Mouse (Mus musculus): ENCODE data around the gene Kntc1. TPM values are rescaled to one million over a fixed set of nuclear protein-coding genes. Genes with fewer than 3 reads are reported as not detected.
"Not testable (repeated sequence)": the region's sequence is repeated elsewhere in the genome, so short reads cannot be mapped to it uniquely, and the experiment has no call there.

Gene Kntc1
- polyA plus RNA-seq (2012; ENCODE audit: insufficient read depth, insufficient read length, low replicate concordance, missing spikeins): not detected in 2 replicates

DNA sequence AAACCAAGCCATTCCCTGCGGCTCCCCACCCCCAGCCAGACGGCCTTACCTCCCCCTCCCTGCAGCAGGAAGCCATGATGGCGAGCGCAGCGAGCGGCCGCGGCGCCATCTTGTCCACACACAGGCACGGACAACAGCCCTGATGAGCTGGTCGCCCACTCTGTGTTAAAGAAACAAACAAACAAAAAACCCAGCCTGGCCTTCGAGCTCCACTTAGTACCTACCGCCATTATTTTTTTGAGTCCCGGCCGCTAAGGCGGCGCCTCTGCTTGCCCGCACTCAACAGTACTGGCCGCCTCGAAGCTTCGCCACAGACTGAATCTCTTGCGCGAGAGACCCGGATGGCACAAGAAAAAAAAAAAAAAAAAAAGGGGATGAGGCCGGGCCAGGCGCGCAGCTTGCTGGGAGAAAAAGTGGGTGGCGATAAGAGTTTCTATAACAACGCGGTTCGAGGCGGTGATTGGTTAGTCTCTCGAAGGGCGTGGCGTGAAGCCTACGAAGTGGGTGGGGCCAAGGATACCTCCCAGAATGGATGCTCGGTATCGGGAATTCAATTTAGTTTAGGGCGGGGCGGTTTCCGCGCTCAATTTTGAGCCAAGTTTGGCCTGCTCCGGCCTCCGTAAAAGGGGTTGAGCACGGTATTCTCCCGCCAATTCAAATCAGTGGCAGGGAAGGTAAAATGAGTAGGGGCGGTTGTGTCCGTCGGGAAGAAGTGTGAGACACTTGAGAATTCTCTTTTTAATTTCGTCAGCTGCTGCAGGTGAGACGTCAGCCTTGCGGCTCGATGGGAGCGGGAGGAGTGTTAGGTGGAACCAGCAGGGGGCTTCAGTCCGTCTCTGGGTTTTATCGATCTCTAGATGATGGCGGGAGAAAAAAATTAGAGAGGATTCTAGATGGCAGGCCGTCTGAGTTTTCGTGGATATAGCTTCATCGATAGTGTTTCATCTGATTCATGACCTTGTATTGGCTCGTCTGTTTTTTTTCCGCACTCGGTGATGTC is at the start of gene Kntc1, which contains the start of gene Rsrc2:
Gene Kntc1, plus strand, starts transcription at position 652 of the 1,000 bp plus-strand sequence.
Gene Rsrc2, minus strand, starts transcription at position 350 of the 1,000 bp plus-strand sequence.
- Histone ChIP-seq H3K4me1 (ENCODE audit: control insufficient read depth, insufficient read depth, low read length) (0 out of 2 replicates have a peak, but pooled peaks cover 3% of the 10 kb centered on the region), H3K27ac (ENCODE audit: insufficient read depth, low read depth, low read length) (peak within 1 kb of the TSS; percentile 99), H3K4me3 (ENCODE audit: insufficient read depth, low read depth, low read length) (peak within 1 kb of the TSS; percentile 77)
- under 1% methylated on average over 63 of the region's 63 CpGs for WGBS
- TF ChIP-seq POLR2A (IDR thresholded peaks at IDR 0.05; ENCODE audit: insufficient read depth, low read depth, low read length) (peak; percentile 95), CTCF (IDR thresholded peaks at IDR 0.05; ENCODE audit: insufficient read depth, low read depth, low read length) (peak; percentile 54; the same call in 1 of the 2 replicates)

DNA sequence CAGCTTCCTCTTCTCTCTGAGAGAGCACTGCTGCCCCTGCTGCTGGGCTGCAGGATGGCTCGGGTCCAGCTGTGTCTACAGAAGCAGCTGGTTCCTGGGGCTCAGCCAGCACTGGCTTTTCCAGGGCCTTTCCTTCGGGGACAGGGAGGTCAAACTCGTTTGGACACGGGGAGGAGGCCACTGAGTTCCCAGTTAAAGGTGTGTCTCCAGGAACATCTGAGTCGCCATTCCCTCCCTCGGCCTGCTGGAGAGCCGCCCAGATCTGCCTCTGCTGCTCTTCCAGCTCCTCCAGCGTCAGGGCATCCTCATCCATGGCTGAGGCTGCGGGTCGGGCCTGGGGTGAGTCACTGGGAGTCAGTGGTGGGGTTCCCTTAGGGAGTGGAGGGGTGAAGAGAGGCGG is 48.9 kb upstream of the Kntc1 start:
- no peak overlapping the region for H3K4me3 ChIP-seq (ENCODE audit: insufficient read depth, low read depth, low read length)
- 0 out of 2 replicates have a peak overlapping the region, but pooled peaks have one; percentile 18 for H3K27ac ChIP-seq (ENCODE audit: insufficient read depth, low read depth, low read length)
- H3K4me1 ChIP-seq (ENCODE audit: control insufficient read depth, insufficient read depth, low read length): peaks cover 7% of the 10 kb centered on the region
- peak; percentile 35; the same call in 1 of the 2 replicates for TF ChIP-seq CTCF (IDR thresholded peaks at IDR 0.05; ENCODE audit: insufficient read depth, low read depth, low read length)
- TF ChIP-seq POLR2A (IDR thresholded peaks at IDR 0.05; ENCODE audit: insufficient read depth, low read depth, low read length): no peak
- 22% methylated on average over 11 of the region's 11 CpGs for WGBS

DNA sequence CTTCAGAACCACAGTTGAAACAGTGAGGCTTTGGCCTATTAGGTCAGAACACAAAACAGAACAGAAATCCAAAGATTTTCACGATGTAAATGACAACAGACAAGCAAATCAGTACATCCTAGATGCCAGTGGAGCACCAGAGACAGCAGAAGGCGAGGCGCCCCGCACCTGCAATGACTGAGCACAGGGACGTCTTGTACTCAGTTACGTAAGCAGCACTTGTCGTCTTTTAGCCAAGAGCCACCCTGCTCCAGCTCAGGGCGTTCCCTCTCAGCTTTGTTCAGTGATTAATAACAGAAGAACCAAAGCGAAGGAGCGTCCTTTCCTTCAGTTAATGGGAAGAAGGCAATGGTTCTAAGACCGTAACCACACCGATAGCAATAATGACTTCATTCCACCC is 40.9 kb upstream of the Kntc1 start:
- 89% methylated on average over 12 of the region's 12 CpGs for WGBS
- H3K4me3 ChIP-seq (ENCODE audit: insufficient read depth, low read depth, low read length): no peak overlapping the region
- no peak for TF ChIP-seq CTCF (IDR thresholded peaks at IDR 0.05; ENCODE audit: insufficient read depth, low read depth, low read length)
- no peaks in the 10 kb centered on the region for H3K4me1 ChIP-seq (ENCODE audit: control insufficient read depth, insufficient read depth, low read length)
- no peak overlapping the region for H3K27ac ChIP-seq (ENCODE audit: insufficient read depth, low read depth, low read length)

DNA sequence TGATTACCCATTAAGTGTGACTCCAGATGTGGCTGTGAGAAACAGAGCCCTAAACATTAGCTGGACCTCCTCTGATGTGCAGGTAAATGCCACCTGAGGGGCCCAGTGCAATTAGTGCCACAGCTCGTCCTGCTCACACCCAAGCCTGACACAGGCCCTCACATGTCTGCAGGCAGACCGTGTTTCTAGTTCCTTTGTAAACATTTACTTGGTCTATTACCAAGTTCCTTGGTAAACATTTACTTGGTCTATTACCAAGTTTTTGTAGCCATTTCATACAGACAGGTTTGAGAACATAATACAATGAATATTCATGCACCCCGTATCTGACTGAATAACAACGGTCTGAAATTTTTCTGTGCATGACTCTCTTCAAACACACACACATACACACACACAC is 39.9 kb upstream of the Kntc1 start:
- H3K4me3 ChIP-seq (ENCODE audit: insufficient read depth, low read depth, low read length): no peak overlapping the region
- WGBS: 82% methylated on average over 4 of the region's 4 CpGs
- TF ChIP-seq POLR2A (IDR thresholded peaks at IDR 0.05; ENCODE audit: insufficient read depth, low read depth, low read length) (no peak), CTCF (IDR thresholded peaks at IDR 0.05; ENCODE audit: insufficient read depth, low read depth, low read length) (no peak)
- no peaks in the 10 kb centered on the region for H3K4me1 ChIP-seq (ENCODE audit: control insufficient read depth, insufficient read depth, low read length)
- H3K27ac ChIP-seq (ENCODE audit: insufficient read depth, low read depth, low read length): no peak overlapping the region

DNA sequence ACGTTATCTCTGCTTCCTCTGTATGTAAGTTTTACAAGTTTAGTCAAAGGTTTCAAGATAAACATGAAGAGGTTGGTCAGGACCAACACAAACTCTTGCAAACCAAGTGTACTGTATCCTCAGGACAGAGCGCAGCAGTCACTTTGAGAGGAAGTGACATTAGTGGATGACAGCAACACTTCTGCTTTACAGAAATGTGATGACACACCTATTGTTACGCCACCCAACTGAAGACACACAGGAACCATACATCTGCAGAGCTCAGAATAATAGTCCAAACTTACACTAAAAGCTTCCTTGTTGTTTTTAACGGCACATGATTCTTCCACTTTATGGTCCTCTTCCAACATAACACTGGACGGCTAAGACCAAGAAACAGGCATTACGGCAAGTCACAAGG is 35.7 kb upstream of the Kntc1 start:
- Histone ChIP-seq H3K27ac (ENCODE audit: insufficient read depth, low read depth, low read length) (no peak overlapping the region), H3K4me3 (ENCODE audit: insufficient read depth, low read depth, low read length) (no peak overlapping the region), H3K4me1 (ENCODE audit: control insufficient read depth, insufficient read depth, low read length) (peaks cover 6% of the 10 kb centered on the region; the same call in 1 of the 2 replicates)
- TF ChIP-seq POLR2A (IDR thresholded peaks at IDR 0.05; ENCODE audit: insufficient read depth, low read depth, low read length) (no peak), CTCF (IDR thresholded peaks at IDR 0.05; ENCODE audit: insufficient read depth, low read depth, low read length) (no peak)
- WGBS: 91% methylated on average over 6 of the region's 6 CpGs

DNA sequence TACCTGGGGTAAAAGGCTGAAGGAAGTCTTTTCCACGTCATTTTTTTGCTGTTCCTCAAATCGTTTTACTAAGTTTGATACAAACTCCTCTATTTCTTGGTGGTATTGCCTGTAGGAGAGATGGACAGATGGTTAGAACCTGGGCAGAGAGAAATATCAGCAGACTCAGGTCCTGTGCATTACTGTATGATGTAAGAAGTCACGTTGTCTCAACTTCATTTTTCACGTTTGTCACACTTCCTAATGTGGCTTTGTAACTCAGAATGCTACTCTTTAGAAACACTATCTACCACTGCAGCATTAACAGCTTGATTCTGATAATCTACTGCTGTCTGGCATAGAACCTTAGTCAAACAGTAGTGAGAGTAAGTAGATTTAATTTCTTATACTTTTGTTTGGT is 34.9 kb upstream of the Kntc1 start:
- peaks cover 6% of the 10 kb centered on the region; the same call in 1 of the 2 replicates for H3K4me1 ChIP-seq (ENCODE audit: control insufficient read depth, insufficient read depth, low read length)
- TF ChIP-seq POLR2A (IDR thresholded peaks at IDR 0.05; ENCODE audit: insufficient read depth, low read depth, low read length): no peak
- no peak for TF ChIP-seq CTCF (IDR thresholded peaks at IDR 0.05; ENCODE audit: insufficient read depth, low read depth, low read length)
- H3K4me3 ChIP-seq (ENCODE audit: insufficient read depth, low read depth, low read length): no peak overlapping the region
- 90% methylated on average over 4 of the region's 4 CpGs for WGBS
- H3K27ac ChIP-seq (ENCODE audit: insufficient read depth, low read depth, low read length): no peak overlapping the region

DNA sequence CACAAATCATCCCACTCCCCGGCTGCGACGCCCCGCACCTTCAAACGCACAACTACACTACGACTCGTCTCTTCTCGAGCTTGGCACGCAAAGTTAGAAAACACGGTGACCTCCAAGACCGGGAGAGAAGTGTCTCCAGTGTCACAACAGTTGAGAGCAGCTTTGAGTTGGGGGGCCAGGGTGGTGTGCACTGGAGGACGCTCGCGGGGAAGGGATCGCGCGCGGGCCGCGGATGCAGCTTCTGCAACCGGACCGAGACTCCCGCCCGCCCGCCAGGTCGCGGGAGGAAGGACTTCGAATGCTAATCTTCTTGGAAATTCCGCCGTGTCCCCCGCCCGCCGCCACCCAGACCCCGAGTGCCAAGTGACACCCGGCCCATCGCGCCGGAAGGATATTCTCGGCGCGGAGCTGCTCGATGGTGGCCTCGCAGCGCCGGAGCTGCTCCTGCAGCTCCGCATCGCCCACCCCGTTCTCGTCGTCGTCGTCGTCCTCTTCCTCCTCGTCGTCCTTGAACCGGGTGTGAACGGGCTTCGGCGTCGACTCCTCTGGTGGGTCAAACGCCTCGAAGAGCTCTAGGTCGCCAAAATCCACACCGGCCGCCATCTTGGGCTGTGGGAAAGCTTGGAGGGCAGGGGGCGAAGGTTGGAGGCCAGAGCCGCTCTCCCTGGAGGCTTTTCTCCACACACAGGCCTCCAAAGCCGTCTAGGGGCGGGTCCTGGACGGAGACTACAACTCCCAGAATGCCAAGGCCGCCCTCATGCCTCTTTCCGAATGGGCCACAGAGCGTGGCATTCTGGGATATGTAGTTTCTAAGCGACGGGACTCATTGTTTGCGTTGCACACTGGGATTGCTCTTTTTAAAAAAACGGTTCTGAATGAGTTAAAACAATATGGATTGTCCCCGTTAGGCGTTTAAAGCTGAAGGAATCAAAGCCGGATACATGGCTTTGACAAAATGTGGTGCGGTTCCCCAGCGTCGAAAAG is 28.9 kb upstream of the Kntc1 start, which contains the start of gene Zcchc8:
Gene Zcchc8, minus strand, starts transcription at position 773 of the 984 bp plus-strand sequence.
- no peak for TF ChIP-seq CTCF (IDR thresholded peaks at IDR 0.05; ENCODE audit: insufficient read depth, low read depth, low read length)
- no peak for TF ChIP-seq POLR2A (IDR thresholded peaks at IDR 0.05; ENCODE audit: insufficient read depth, low read depth, low read length)
- peak within 1 kb of the TSS; percentile 86 for H3K27ac ChIP-seq (ENCODE audit: insufficient read depth, low read depth, low read length)
- WGBS: under 1% methylated on average over 83 of the region's 83 CpGs
- H3K4me1 ChIP-seq (ENCODE audit: control insufficient read depth, insufficient read depth, low read length): peaks cover 6% of the 10 kb centered on the region; the same call in 1 of the 2 replicates
- H3K4me3 ChIP-seq (ENCODE audit: insufficient read depth, low read depth, low read length): peak within 1 kb of the TSS; percentile 78

DNA sequence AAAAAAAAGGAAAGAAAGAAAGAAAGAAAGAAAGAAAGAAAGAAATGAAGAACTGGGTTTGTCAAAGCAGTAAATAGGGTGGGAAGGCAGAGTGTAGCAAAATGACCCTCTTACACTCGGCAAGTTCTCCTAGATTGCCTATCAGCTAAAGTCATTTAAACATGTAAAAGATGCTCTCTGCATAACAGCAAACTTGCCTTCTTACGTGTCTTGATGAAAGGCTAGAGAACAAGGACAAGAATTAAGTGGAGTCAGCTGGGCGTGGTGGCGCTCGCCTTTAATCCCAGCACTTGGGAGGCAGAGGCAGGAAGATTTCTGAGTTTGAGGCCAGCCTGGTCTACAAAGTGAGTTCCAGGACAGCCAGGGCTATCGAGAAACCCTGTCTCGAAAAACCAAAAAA is 25.7 kb upstream of the Kntc1 start:
- not testable (repeated sequence) for H3K4me3 ChIP-seq (ENCODE audit: insufficient read depth, low read depth, low read length); H3K4me1 ChIP-seq (ENCODE audit: control insufficient read depth, insufficient read depth, low read length); H3K27ac ChIP-seq (ENCODE audit: insufficient read depth, low read depth, low read length)
- WGBS: 89% methylated on average over 7 of the region's 7 CpGs
